Mouse (Mus musculus) ovary, adult 18-20 months (tissue): Measurements from ENCODE around the gene Leng9.

Experiments used
- DNase-seq: peaks from one replicate; pipeline ENCODE4 v3.0.0; 2022; ENCODE audit warnings: low spot score, mixed read lengths

Gene Leng9

DNA sequence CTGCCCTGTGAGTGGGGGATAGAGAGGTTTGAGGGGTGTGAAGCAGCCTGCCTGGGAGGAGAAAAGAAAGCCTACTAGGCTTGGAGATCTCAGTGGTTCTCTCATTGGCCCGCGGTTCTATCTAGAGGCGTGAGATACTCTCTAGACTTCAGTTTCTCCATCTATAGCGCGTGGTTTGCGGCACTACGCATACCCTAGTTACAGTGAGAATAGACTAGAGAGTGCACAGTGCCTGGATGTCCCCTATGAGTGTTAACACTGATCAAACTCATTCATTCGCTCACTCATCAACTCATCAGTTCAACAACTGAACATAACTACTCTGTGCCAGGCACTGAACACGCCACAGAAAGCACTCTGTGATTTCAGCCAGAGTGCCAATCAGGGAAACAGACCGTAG lies 27.4 kb downstream of the Leng9 start:
- DNase-seq = no peak

DNA sequence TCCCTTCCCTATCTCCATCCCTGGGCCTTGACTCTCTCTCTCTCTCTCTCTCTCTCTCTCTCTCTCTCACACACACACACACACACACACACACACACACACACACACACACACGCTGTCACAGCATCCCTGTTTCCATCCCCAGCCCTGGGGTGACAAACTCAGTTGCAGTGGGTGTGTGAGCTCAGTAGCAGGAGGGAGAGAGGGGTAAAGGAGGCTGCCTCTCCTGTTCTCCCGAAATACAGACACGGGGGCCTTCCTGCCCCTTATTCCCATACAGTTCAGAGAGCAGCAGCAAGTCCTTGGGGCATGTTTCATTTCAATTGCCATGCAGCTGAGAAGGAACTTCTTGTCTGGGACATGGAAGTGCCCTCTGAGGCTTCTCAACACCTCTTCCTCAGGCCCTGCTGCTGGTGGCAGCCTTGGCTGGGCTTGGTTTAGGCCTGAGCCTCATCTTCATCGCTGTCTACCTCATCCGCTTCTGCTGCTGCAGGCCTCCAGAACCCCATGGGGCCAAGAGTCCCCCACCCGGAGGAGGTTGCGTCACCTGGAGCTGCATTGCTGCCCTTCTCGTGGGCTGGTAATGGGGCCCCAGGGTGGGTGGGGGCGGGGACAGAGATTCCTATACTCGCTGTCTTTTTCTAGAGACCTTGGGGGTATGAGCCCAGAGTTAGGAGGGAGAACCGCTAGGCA lies 28.0 kb downstream of the Leng9 start:
- DNase-seq = no peak

DNA sequence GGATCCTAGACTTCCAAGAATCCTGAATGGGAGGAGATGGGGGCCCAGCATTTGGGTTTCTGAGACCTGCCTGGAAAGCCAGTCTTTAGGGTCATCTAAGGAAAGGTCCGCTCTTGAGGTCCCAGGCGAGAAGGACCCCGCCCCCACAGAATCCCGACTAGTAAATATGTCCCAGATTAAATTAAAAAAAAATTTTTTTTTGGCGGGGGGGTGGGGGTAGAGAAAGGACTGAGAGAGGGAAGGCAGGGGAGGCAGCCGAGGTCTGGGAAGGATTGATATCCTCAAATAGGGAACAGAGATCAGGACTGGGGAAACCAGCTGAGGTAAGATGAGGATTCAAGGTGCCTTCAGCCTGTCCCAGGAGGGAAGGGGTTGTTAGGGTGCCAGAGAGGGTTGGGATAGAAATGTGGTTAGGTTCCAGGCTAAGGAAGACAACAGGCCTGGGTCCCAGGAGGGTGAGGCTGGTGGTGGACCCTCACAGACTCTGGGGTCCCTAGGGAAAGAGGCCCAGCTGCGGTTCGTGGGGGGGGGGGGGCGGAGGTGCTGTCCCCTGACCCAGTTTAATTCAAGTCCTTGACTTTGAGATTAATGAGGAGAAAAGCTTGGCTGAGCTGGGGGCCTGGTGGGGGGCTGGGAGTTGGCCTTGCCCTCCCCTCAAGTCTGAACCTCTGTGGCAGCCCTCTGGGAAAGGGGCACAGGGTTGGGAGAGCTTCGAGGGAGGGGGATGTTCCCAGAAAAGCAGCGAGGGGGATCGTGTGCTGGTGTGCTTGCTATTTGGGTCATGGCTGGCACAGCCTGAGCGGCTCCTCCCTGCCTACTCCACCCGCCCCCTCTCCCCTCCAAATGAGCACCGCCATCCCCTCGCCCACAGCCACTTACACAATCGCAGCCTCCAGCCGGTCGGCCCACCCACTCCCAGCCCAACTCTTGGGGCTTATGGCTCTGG lies 29.9 kb downstream of the Leng9 start:
- DNase-seq = no peak

DNA sequence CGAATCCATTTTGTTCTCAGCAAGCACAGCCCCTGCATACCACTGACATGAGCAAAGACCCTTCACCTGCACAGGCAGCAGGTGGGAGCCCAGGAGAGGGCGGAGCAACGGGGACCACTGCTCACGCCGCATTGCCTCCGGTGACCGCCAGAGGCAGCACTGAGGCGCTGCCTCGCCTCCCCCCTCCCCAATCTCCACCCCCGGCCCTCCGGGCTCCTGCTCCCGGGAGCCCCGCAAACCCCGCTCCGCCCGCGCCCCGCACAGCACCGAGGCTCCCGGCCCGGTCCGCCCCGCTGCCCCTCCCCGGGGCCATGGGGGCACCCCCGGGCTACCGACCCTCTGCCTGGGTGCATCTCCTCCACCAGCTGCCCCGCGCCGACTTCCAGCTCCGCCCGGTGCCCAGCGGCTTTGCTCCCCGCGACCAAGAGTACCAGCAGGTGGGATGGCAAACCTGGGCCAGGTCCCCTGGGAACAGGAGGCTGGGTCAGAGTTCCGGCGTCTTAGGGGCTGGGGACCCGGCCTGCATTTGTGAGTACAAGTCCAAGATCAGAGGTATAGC lies 30.8 kb downstream of the Leng9 start, which contains the start of gene Ttyh1:
Ttyh1 (plus strand) TSS at position 65 of the 559 bp plus-strand sequence.
- DNase-seq = no peak

DNA sequence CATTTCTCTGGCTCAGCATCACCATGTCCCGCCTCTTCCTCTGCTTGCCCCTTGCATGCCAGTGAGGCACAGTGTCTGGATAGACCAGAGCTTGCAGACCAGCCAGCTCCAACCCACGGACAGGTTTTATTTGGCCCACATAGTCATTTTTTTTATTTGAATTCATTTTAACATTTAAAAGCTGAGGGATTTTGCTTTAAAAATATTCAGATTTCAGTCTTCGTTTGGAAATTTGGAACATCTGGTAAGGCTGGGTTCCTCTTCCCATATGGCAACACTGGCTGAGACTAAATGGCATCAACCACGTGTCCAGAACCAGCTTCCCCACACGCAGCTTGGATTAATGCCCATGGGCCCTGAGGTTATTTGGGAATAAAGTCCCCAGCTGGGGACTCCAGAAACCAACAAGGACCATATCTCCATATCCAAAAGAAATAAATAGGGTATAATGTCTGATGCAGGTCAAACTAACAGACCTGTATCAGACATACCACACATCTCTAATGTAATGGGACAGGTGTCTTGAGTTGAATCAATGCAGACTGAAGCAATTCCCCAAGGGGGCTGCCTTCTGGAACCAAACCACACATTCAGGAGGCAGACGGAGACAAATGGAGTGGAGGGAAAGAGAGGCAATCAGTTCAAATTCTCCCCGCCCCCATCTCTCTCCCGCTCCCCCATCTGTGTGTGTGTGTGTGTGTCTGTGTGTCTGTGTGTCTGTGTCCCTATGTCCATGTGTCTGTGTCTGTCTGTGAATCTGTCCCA lies 32.9 kb downstream of the Leng9 start:
- no peak for DNase-seq

DNA sequence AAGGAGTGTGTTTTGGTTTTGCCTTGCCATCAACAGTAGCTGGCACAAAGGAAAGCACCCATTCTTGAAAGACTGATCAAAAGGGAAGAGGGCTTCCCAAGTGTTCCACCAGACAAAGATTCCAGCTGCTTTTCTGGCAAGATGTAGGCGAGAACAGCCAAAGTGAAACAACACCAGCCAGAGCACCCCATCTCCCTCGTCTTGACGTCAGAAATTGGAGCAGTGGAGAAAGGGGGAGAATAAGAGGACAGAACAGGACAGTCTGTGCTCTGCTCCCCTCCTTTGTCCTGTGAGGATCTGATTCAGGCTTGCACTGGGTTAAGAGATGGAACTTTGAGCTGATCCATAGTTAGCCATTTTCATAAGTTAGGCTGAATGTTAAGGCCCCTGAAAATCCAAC lies 38.4 kb downstream of the Leng9 start:
- no peak for DNase-seq

DNA sequence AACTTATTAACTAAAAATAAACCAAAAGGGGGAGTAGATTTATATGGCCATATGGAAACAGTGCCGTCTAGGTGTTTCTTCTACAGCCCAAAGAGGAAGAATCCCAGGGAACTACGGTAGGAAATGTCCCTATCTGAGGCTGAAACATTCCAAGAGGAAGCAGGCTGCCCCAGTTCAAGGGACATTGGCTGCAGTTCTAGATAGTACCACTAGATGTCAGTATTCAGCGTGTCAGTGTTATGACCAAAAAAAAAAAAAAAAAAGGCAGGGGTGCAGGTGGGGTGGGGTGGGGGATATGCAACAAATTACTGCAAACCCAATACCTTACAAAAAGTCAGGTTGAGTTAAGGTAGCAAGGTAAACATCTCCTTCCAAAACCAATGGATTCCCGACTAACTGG lies 46.8 kb downstream of the Leng9 start:
- DNase-seq = no peak

DNA sequence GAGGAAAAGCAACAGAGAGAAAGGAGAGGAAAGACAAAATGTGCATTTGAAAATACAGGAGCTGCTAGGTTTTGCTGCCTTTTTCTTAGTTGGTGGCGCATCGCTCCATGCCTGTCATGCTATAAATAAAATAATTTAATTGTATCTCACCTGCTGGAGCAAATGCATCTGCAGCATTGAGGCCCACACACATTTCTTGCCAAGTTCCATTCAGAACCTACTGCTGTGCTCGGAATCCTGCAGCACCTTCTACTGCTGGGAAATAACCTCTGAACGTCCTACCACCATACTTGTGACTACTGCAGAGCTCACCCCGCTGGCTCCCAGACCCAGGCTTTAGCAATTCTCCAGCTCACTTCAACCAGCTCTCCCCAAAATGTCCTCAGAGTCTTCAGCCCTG lies 49.0 kb downstream of the Leng9 start:
- no peak for DNase-seq

DNA sequence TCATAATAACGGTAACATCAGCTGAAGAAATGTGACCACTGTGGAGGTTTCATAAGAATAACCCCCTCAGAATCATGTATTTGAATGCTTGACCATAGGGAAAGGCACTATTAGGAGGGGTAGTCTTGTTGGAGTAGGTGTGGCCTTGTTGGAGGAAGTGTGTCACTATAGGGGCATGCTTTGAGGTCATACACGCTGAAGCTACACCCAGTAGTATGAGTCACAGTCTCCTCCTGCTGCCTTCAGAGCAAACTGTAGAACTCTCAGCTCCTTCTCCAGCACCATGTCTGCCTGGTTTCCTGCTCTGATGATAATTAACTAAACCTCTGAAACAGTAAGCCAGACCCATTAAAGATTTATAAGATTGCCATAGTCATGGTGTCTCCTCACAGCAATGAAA lies 51.3 kb downstream of the Leng9 start:
- no peak for DNase-seq

DNA sequence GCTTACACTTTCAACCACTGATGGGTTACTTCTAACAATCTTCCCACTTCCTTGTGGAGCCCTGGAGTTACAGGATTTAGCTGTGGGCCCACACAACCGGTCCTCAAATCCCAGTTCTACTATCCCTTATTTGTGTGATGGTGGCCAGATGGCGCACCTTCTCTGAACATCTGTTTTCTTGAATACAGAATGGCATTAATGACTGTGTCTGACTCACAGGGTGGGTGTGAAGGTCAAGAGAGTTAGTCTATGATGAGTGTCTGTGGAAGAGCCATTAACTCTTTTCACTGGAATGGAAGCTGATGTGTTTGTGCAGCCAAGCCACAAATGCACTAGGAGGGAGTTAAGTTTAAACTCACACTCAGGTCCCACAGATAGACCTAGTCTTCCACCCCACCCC lies 51.9 kb downstream of the Leng9 start:
- no peak for DNase-seq
